Mouse (Mus musculus) small intestine, adult 2 months (tissue): ENCODE results near the gene Tnfrsf12a.
A peak's percentile ranks its signal among the peaks of the same experiment; 100 is the strongest.

Experiments used
- CTCF ChIP-seq: fragments of 200-500 bp; IDR thresholded peaks from 2 replicates; pipeline ENCODE4 v1.5.1; 2012; ENCODE audit warnings: low read depth, mild to moderate bottlenecking, control low read depth, inconsistent platforms, low read length, moderate library complexity, mixed read lengths; ENCODE audit not compliant: insufficient replicate concordance, insufficient read length; ENCODE audit errors: extremely low read depth
- POLR2A ChIP-seq: fragments of 200-500 bp; IDR thresholded peaks from 2 replicates; pipeline ENCODE4 v1.6.1; 2012; ENCODE audit warnings: low read depth, mild to moderate bottlenecking, control low read depth, inconsistent platforms, low read length, moderate library complexity

- no peak for TF ChIP-seq POLR2A
- peak; percentile 95 for TF ChIP-seq CTCF
These were observed 28.9 kb upstream of the Tnfrsf12a start for GRCm38 (mm10) chr17:23706212-23706611.
